Mouse (Mus musculus) intestine, postnatal 0 days (tissue): ENCODE data around the gene Ints14. TPM values are rescaled to one million over a fixed set of nuclear protein-coding genes. Genes with fewer than 3 reads are reported as not detected.
"Not testable (repeated sequence)": the region's sequence is repeated elsewhere in the genome, so short reads cannot be mapped to it uniquely, and the experiment has no call there.

Experiments used
- ATAC-seq: fragments of 200-750 bp; cut with Nextera tagmentation; 2 replicates; pipeline ENCODE4 v1.8.0; 2017; ENCODE audit warnings: mild to moderate bottlenecking, moderate TSS enrichment, moderate library complexity
- H3K27ac ChIP-seq: fragments of 300-500 bp; sonication (generic); 2 replicates; pipeline ENCODE4 v1.5.1; 2014; ENCODE audit warnings: mild to moderate bottlenecking, low read depth, low read length, moderate library complexity
- H3K27me3 ChIP-seq: fragments of 300-500 bp; sonication (generic); replicated peaks from 2 replicates; pipeline ENCODE4 v1.6.1; 2014; ENCODE audit warnings: low read length, mixed read lengths; ENCODE audit not compliant: control insufficient read depth, insufficient read depth
- H3K36me3 ChIP-seq: fragments of 300-500 bp; sonication (generic); 2 replicates; pipeline ENCODE4 v1.6.1; 2014; ENCODE audit warnings: mild to moderate bottlenecking, moderate library complexity; ENCODE audit not compliant: control insufficient read depth, insufficient read depth
- H3K4me1 ChIP-seq: fragments of 300-500 bp; sonication (generic); replicated peaks from 2 replicates; pipeline ENCODE4 v1.6.1; 2014; ENCODE audit warnings: antibody characterized with exemption, low read length, mixed read lengths; ENCODE audit not compliant: control insufficient read depth, insufficient read depth
- H3K4me2 ChIP-seq: fragments of 300-500 bp; sonication (generic); replicated peaks from 2 replicates; pipeline ENCODE4 v1.6.1; 2014; ENCODE audit warnings: low read depth, mild to moderate bottlenecking, moderate library complexity
- H3K4me3 ChIP-seq: fragments of 300-500 bp; sonication (generic); 2 replicates; pipeline ENCODE4 v1.5.1; 2014; ENCODE audit warnings: low read depth, low read length
- H3K9ac ChIP-seq: fragments of 300-500 bp; sonication (generic); 2 replicates; pipeline ENCODE4 v1.6.1; 2014; ENCODE audit warnings: mild to moderate bottlenecking, low read depth, low read length
- H3K9me3 ChIP-seq: fragments of 300-500 bp; sonication (generic); 2 replicates; pipeline ENCODE4 v1.6.1; 2016; ENCODE audit warnings: mixed run types; ENCODE audit not compliant: control insufficient read depth
- CTCF ChIP-seq: sonication (generic); IDR thresholded peaks from 2 replicates; pipeline ENCODE4 v1.5.1; 2016; ENCODE audit warnings: low read depth, mild to moderate bottlenecking, control low read depth, antibody characterized with exemption, moderate library complexity
- WGBS: fragments of 180-500 bp; shearing (Covaris S2); extraction: QIAGEN DNeasy Blood & Tissue Kit; methylation state at CpG from one replicate; pipeline ENCODE4 v1.1.7; 2014; 5-methylcytosine and 5-hydroxymethylcytosine counted together
- polyA plus RNA-seq: library from polyadenylated mRNA; unstranded; fragments of >200 nt; fragmentation: Nextera tagmentation; extraction: Ambion mirVana; gene quantifications from 2 replicates; pipeline ENCODE4 v1.2.1, GENCODE M21; 2015

Ints14 gene
- polyA plus RNA-seq, 1 experiment from 2014 or later = 23.8 TPM

DNA sequence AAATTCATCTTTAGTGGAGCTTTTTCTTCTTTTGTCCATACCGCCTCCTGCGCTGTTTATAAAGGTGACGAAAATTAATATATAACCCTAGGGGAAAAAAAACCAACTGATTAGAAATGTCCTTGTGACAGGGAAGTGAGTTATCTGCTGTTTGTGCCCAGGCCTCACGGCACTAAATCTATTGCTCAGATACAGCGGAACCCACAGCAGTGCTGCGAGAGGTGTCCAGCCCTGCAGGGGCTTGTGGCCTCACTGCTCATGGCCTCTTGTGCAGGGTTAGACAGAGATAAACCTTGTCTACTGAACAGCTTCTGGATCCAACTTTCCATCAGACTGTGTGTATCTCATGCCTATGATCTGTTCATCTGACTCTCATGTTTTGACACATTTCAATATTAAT lies 27.7 kb downstream of the Ints14 start:
- 41% methylated on average over 6 of the region's 6 CpGs for WGBS
- Histone ChIP-seq H3K27me3 (no peaks in the 10 kb centered on the region), H3K9ac (no peak overlapping the region), H3K4me1 (no peaks in the 10 kb centered on the region), H3K4me2 (no peak overlapping the region), H3K27ac (no peak overlapping the region), H3K36me3 (peaks cover 71% of the 10 kb centered on the region), H3K9me3 (no peaks in the 10 kb centered on the region), H3K4me3 (no peak overlapping the region)
- ATAC-seq = peak; percentile 47; the same call in 1 of the 2 replicates
- TF ChIP-seq CTCF = no peak

DNA sequence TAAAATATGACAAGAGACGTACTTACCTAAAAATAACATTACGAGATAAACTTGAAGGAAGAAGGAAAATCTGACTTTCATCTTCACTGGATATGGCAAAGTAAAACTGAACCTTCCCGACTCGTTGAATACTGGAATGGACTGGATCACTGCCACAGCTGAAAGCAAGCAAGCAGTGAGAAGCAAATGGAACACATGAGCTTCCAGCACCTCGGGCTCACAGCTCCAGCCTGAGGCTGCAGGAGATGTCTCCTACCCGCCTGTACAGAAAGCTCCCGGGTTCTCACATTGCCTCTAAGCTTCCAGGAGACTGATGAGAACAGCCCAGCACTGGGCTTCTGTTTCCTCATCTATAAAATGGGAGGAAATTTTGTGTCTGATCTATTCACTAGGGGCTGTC lies 29.6 kb downstream of the Ints14 start:
- WGBS = 91% methylated on average over 7 of the region's 7 CpGs
- no peak overlapping the region for H3K4me3 ChIP-seq

DNA sequence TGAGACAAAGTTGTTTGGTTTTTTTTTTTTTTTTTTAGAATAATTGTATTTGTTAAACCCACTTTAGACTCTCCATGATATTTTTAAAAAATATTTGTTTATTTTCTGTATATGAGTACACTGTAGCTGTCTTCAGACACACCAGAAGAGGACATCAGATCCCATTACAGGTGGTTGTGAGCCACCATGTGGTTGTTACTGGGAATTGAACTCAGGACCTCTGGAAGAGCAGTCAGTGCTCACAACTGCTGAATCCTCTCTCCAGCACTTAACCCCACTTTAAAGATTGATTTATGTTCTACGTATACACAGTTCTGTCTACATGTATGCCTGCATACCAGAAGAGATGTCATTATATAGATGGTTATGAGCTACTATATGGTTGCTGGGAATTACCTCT lies 34.8 kb downstream of the Ints14 start:
- H3K4me1 ChIP-seq, H3K9me3 ChIP-seq, H3K4me2 ChIP-seq, H3K4me3 ChIP-seq, H3K9ac ChIP-seq, ATAC-seq, H3K27me3 ChIP-seq, H3K27ac ChIP-seq: not testable (repeated sequence)
- WGBS = 81% methylated on average over 1 of the region's 1 CpGs
- peaks cover 46% of the 10 kb centered on the region for H3K36me3 ChIP-seq
- peak; percentile 44 for TF ChIP-seq CTCF

More for the DNA sequence above, 29.6 kb downstream of the Ints14 start:
- Histone ChIP-seq H3K36me3 (peaks cover 68% of the 10 kb centered on the region), H3K9ac (no peak overlapping the region), H3K9me3 (no peaks in the 10 kb centered on the region), H3K27me3 (no peaks in the 10 kb centered on the region), H3K4me1 (no peaks in the 10 kb centered on the region), H3K4me2 (no peak overlapping the region), H3K27ac (no peak overlapping the region)
- no peak for TF ChIP-seq CTCF
- ATAC-seq = no peak

DNA sequence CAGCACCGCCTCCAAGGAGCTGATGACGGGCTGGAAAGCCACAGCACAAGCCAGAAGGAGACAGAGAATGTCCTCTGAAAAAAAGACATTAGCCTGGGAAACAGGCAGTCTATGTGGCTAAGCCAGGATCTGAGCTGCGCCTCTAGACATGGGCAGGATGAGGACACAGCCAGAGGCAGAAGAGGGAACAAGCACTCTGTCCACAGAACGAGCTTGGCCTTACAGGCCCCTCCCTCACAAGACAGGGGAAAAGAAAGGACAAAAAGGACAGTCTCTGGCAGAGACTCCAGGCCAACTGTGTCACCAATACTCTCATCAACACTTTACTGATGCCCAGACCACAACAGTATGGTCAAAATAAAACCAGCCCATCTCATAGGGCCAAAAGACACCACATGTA lies 40.8 kb downstream of the Ints14 start:
- no peaks in the 10 kb centered on the region for H3K9me3 ChIP-seq
- no peaks in the 10 kb centered on the region for H3K27me3 ChIP-seq
- no peak overlapping the region for H3K9ac ChIP-seq
- H3K4me3 ChIP-seq = no peak overlapping the region
- H3K27ac ChIP-seq = no peak overlapping the region
- 73% methylated on average over 4 of the region's 4 CpGs for WGBS
- peaks cover 48% of the 10 kb centered on the region for H3K36me3 ChIP-seq
- H3K4me1 ChIP-seq = no peaks in the 10 kb centered on the region
- no peak for ATAC-seq
- TF ChIP-seq CTCF = no peak
- H3K4me2 ChIP-seq = no peak overlapping the region

DNA sequence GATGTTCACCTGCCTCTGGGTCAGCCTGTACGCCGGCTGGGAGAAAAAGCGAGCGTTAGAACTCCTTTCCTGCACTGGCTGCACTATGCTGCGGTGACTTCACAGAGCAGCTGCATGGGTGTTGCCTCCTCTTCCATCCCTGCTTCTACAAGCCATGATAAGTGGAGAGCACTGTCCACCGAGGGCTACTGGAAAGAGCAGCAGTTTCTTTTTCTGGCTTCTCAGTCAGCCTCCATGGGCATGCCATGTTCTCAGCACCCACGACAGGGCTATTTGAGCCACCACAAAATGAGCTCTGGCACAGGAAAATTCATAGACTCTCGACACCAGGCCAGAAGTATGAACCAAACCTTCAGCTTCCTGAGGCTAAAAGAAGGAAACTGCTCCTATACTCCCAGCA lies 45.0 kb downstream of the Ints14 start:
- no peak for TF ChIP-seq CTCF
- 94% methylated on average over 8 of the region's 8 CpGs for WGBS
- no peaks in the 10 kb centered on the region for H3K4me1 ChIP-seq

DNA sequence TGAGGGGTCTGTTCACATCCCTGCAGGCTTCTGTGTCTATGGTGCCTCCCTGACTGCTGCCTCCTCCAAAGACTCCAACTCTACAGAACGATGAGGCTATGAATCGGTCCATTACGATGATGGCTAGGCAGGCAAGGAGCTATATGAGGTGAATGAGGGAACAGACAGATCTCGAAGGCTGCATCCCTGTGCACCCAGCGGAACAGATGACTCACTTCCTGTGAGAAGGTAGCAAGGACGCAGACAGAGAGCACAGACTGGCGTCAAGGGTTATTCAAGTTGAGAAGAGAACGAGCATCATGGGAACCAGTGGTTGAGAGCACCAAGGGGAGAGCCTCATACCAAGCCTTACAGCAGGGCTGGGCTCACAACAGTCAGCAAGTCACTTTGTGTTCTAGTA lies 49.9 kb downstream of the Ints14 start:
- 74% methylated on average over 8 of the region's 8 CpGs for WGBS
- H3K4me2 ChIP-seq = no peak overlapping the region
- ATAC-seq = no peak

More for the DNA sequence above, 45.0 kb downstream of the Ints14 start:
- Histone ChIP-seq H3K4me3 (no peak overlapping the region), H3K9ac (no peak overlapping the region), H3K4me2 (no peak overlapping the region), H3K27ac (no peak overlapping the region), H3K36me3 (peaks cover 34% of the 10 kb centered on the region), H3K27me3 (no peaks in the 10 kb centered on the region), H3K9me3 (no peaks in the 10 kb centered on the region)
- no peak for ATAC-seq

DNA sequence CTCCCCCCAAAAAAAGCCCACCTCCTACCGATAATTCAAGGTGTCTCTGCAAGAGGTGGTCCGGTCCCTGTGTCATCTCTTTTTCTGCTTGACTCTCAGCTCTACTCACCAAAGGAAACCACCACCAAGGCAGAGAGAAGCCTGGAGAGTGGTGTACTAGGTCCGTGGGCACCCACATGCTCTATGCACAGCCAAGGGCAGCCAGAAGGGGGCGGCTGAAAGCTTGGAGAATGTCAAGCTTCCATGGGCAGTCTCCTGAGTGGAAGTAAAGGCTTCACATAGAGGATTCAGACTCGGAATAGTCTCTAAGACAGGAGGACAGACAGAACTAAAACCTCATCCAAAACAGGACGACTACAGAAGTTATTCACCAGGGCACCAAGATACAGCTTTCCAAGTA lies 50.6 kb downstream of the Ints14 start:
- Histone ChIP-seq H3K4me2 (no peak overlapping the region), H3K9ac (no peak overlapping the region), H3K27ac (no peak overlapping the region), H3K4me1 (no peaks in the 10 kb centered on the region), H3K27me3 (no peaks in the 10 kb centered on the region), H3K36me3 (peaks cover 3% of the 10 kb centered on the region; the same call in 1 of the 2 replicates), H3K9me3 (no peaks in the 10 kb centered on the region), H3K4me3 (no peak overlapping the region)
- 61% methylated on average over 6 of the region's 6 CpGs for WGBS
- ATAC-seq = no peak
- TF ChIP-seq CTCF = peak; percentile 69

More for the DNA sequence above, 49.9 kb downstream of the Ints14 start:
- H3K27ac ChIP-seq = no peak overlapping the region
- peaks cover 8% of the 10 kb centered on the region for H3K36me3 ChIP-seq
- H3K4me1 ChIP-seq = no peaks in the 10 kb centered on the region
- H3K9ac ChIP-seq = no peak overlapping the region
- H3K27me3 ChIP-seq = no peaks in the 10 kb centered on the region
- TF ChIP-seq CTCF = no peak
- no peak overlapping the region for H3K4me3 ChIP-seq
- no peaks in the 10 kb centered on the region for H3K9me3 ChIP-seq
